Mouse (Mus musculus) thymus, postnatal 4 days (tissue): ENCODE results near the gene Rbks.

Experiments used
- DNase-seq: peaks from one replicate; pipeline ENCODE4 v3.0.0; 2021

The Rbks gene

DNA sequence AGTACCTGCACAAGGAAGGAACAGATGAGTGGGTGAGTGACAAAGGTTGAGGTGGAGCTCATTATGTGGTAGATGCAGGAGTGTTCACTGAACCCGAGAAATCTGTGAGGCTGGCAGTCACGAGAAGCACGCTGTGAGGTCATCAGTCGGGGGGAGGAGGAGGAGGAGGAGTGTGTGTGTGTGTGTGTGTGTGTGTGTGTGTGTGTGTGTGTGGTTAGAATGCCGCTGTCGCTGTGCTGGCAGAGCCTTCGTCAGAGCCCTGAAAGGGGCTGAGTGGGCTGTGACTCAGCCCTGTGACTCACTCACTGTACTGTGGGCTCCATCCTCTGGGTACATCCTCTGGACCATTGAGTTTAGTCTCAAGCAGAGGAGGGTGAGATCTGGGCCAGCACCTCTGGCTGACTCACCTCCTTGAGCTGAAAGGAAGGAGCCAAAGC, 120.9 kb downstream of the Rbks start:
- DNase-seq, result no peak
